Mouse (Mus musculus) cerebellum, adult 8-10 months (tissue): ENCODE results near the gene Soga1.

Experiments used
- DNase-seq: peaks from one replicate; pipeline ENCODE4 v3.0.0; 2022

The Soga1 gene

GRCm38 (mm10) chr2:157078793-157079700, at the start of gene Soga1:
Gene Soga1, minus strand, starts transcription at chr2:157079254.
- DNase-seq, result peak; percentile 81

GRCm38 (mm10) chr2:157128072-157128471, 49.0 kb upstream of the Soga1 start:
- DNase-seq, result no peak

GRCm38 (mm10) chr2:157127370-157127769, 48.3 kb upstream of the Soga1 start:
- DNase-seq, result no peak

GRCm38 (mm10) chr2:157125246-157125645, 46.2 kb upstream of the Soga1 start:
- DNase-seq, result no peak

- no peak for DNase-seq
These were observed 42.7 kb upstream of the Soga1 start for GRCm38 (mm10) chr2:157121766-157122165.

GRCm38 (mm10) chr2:157119075-157119474, 40.0 kb upstream of the Soga1 start:
- no peak for DNase-seq

GRCm38 (mm10) chr2:157118556-157118955, 39.5 kb upstream of the Soga1 start:
- DNase-seq, result no peak

- DNase-seq, result no peak
These were observed 37.9 kb upstream of the Soga1 start for GRCm38 (mm10) chr2:157116964-157117363.

GRCm38 (mm10) chr2:157108236-157108635, 29.2 kb upstream of the Soga1 start:
- no peak for DNase-seq

- DNase-seq, result no peak
These were observed 25.4 kb upstream of the Soga1 start for GRCm38 (mm10) chr2:157104454-157104853.

GRCm38 (mm10) chr2:157102256-157102655, 23.2 kb upstream of the Soga1 start:
- DNase-seq, result no peak

GRCm38 (mm10) chr2:157101650-157102049, 22.6 kb upstream of the Soga1 start:
- DNase-seq, result no peak

GRCm38 (mm10) chr2:157100319-157100605, 21.2 kb upstream of the Soga1 start:
- no peak for DNase-seq

GRCm38 (mm10) chr2:157099532-157100318, 20.7 kb upstream of the Soga1 start:
- no peak for DNase-seq

GRCm38 (mm10) chr2:157095005-157095755, 16.1 kb upstream of the Soga1 start:
- DNase-seq, result peak; percentile 81

- no peak for DNase-seq
These were observed 13.0 kb upstream of the Soga1 start for GRCm38 (mm10) chr2:157092024-157092423.

GRCm38 (mm10) chr2:157087536-157088317, 8.7 kb upstream of the Soga1 start:
- DNase-seq, result no peak

- no peak for DNase-seq
These were observed 7.7 kb upstream of the Soga1 start, which contains the start of gene Tldc2 for GRCm38 (mm10) chr2:157086796-157087195. Gene Tldc2, plus strand, starts transcription at chr2:157087055.

GRCm38 (mm10) chr2:157084831-157085585, 6.0 kb upstream of the Soga1 start:
- DNase-seq, result peak; percentile 10

- no peak for DNase-seq
These were observed 2.9 kb upstream of the Soga1 start for GRCm38 (mm10) chr2:157081960-157082359.

- DNase-seq, result no peak
These were observed 2.3 kb upstream of the Soga1 start for GRCm38 (mm10) chr2:157081331-157081730.
